Mouse (Mus musculus) myocyte (in vitro differentiated cells): ENCODE measurements around the gene Swap70. TPM values are rescaled to one million over a fixed set of nuclear protein-coding genes. Genes with fewer than 3 reads are reported as not detected.

ENCODE experiments used
- H3K27me3 ChIP-seq: one replicate; pipeline ENCODE4 v1.6.1; 2011; ENCODE audit not compliant: control insufficient read depth, insufficient read depth, insufficient read length
- H3K36me3 ChIP-seq: one replicate; pipeline ENCODE4 v1.6.1; 2011; ENCODE audit not compliant: control insufficient read depth, insufficient read depth
- H3K4me2 ChIP-seq: one replicate; pipeline ENCODE4 v1.6.1; 2011; ENCODE audit warnings: low read depth, control low read depth
- H3K4me3 ChIP-seq: one replicate; pipeline ENCODE4 v1.5.1; 2011; ENCODE audit warnings: mild to moderate bottlenecking, control low read depth, moderate library complexity
- H3K79me2 ChIP-seq: one replicate; pipeline ENCODE4 v1.6.1; 2011; ENCODE audit not compliant: control insufficient read depth, insufficient read depth
- H3ac ChIP-seq: one replicate; pipeline ENCODE4 v1.6.1; 2011; ENCODE audit not compliant: control insufficient read depth, insufficient read length
- CEBPB ChIP-seq: IDR thresholded peaks from 2 replicates; pipeline ENCODE4 v1.6.1; 2011; ENCODE audit warnings: mild to moderate bottlenecking, moderate library complexity; ENCODE audit not compliant: poor library complexity, insufficient read depth, severe bottlenecking
- E2F4 ChIP-seq: IDR thresholded peaks from one replicate; pipeline ENCODE4 v1.6.1; 2011; ENCODE audit warnings: mild to moderate bottlenecking, control low read depth, moderate library complexity; ENCODE audit not compliant: insufficient read depth
- MAX ChIP-seq: IDR thresholded peaks from one replicate; pipeline ENCODE4 v1.6.1; 2011; ENCODE audit warnings: low read depth, mild to moderate bottlenecking, control low read depth
- MYOD1 ChIP-seq, 3 experiments: IDR thresholded peaks; one replicate each; pipeline ENCODE4 v1.6.1; 2011; ENCODE audit warnings: control low read depth in 2 of 3, low read depth in 2 of 3, mild to moderate bottlenecking in 2 of 3, moderate library complexity in 1 of 3; ENCODE audit not compliant: insufficient read length in 2 of 3, control insufficient read depth in 1 of 3
- MYOG ChIP-seq, 3 experiments: IDR thresholded peaks; one replicate each; pipeline ENCODE4 v1.6.1; 2011; ENCODE audit warnings: control low read depth in 2 of 3, low read depth in 2 of 3, mild to moderate bottlenecking in 2 of 3; ENCODE audit not compliant: insufficient read length in 2 of 3, control insufficient read depth in 1 of 3, insufficient read depth in 1 of 3
- POLR2A ChIP-seq: IDR thresholded peaks from one replicate; pipeline ENCODE4 v1.6.1; 2011; ENCODE audit warnings: low read depth, mild to moderate bottlenecking, control low read depth, moderate library complexity; ENCODE audit not compliant: insufficient read length
- POLR2AphosphoS2 ChIP-seq: IDR thresholded peaks from one replicate; pipeline ENCODE4 v1.6.1; 2011; ENCODE audit warnings: low read depth, control low read depth; ENCODE audit not compliant: insufficient read length
- REST ChIP-seq: IDR thresholded peaks from one replicate; pipeline ENCODE4 v1.6.1; 2011; ENCODE audit warnings: mild to moderate bottlenecking, control low read depth, moderate library complexity; ENCODE audit not compliant: insufficient read depth, insufficient read length
- SRF ChIP-seq: IDR thresholded peaks from one replicate; pipeline ENCODE4 v1.6.1; 2011; ENCODE audit warnings: low read depth; ENCODE audit not compliant: control insufficient read depth, insufficient read length
- TCF12 ChIP-seq: IDR thresholded peaks from one replicate; pipeline ENCODE4 v1.6.1; 2011; ENCODE audit warnings: mild to moderate bottlenecking, control low read depth; ENCODE audit not compliant: poor library complexity, insufficient read depth, severe bottlenecking
- TCF3 ChIP-seq: IDR thresholded peaks from one replicate; pipeline ENCODE4 v1.6.1; 2011; ENCODE audit warnings: low read depth, control low read depth; ENCODE audit not compliant: insufficient read length
- USF1 ChIP-seq: IDR thresholded peaks from one replicate; pipeline ENCODE4 v1.6.1; 2011; ENCODE audit warnings: low read depth, mild to moderate bottlenecking, control low read depth, moderate library complexity
- polyA plus RNA-seq: library from polyadenylated mRNA; unstranded; fragments of >200 nt; fragmentation: generic; extraction: Trizol; gene quantifications from one replicate; pipeline ENCODE4 v1.2.1, GENCODE M21; 2012; ENCODE audit warnings: missing spikeins

The Swap70 gene
- polyA plus RNA-seq, 1 experiment = 11.4 TPM

DNA sequence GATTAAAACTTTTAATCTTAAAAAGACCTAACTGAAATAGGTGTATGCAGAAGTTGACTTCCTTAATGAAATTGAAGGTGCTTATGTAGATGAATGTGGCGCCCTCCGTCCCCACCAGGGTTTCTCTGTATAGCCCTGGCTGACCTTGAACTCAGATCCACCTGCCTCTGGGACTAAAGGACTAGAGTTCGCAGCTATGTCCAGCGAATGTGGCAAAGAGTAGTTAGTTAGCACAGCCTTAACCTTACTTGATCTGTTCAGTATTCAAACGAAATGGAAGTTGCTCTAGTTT lies 20.7 kb downstream of the Swap70 start:
- Histone ChIP-seq H3K4me2 (no peak overlapping the region), H3K36me3 (no peaks in the 10 kb centered on the region), H3K79me2 (peaks cover 50% of the 10 kb centered on the region), H3K4me3 (no peak overlapping the region), H3K27me3 (no peaks in the 10 kb centered on the region), H3ac (no peak overlapping the region)
- TF ChIP-seq TCF12 = no peak
- no peak for TF ChIP-seq SRF
- TF ChIP-seq USF1 = no peak
- no peak for TF ChIP-seq REST
- no peak for TF ChIP-seq MYOG (IDR thresholded peaks at IDR 0.05; ENCODE audit: control insufficient read depth in 1 of 3, insufficient read depth in 1 of 3, insufficient read length in 2 of 3, low read depth in 2 of 3)
- no peak for TF ChIP-seq MAX

DNA sequence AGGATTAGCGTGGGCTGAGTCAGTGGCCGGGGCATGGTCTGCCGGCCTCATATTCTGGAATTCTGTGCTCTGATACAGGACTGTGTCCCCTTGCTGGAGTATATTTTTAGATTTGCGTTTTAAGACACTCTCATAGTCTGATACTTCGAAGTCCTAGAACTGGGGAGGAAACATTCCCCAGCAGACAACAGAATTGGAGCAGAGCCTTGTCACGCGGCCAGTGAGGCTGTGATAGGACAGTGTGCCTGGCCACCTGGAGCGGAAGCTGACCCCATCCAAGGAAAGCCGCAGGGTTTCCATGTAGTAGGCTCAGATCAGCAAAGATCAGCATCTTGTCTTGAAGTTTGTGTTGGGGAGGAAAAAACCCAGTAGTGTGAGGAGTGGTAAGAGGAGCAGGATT lies 23.6 kb downstream of the Swap70 start:
- H3K27me3 ChIP-seq = no peaks in the 10 kb centered on the region
- H3K79me2 ChIP-seq = peaks cover 46% of the 10 kb centered on the region
- H3ac ChIP-seq = no peak overlapping the region
- peak overlapping the region; percentile 48 for H3K4me2 ChIP-seq
- no peaks in the 10 kb centered on the region for H3K36me3 ChIP-seq
- no peak overlapping the region for H3K4me3 ChIP-seq
- TF ChIP-seq POLR2AphosphoS2 (no peak), REST (no peak), MAX (no peak), MYOG (IDR thresholded peaks at IDR 0.05; ENCODE audit: control insufficient read depth in 1 of 3, insufficient read depth in 1 of 3, insufficient read length in 2 of 3, low read depth in 2 of 3) (no peak), TCF3 (no peak), E2F4 (no peak), USF1 (no peak), MYOD1 (IDR thresholded peaks at IDR 0.05; ENCODE audit: control insufficient read depth in 1 of 3, insufficient read length in 2 of 3, low read depth in 2 of 3) (no peak), CEBPB (no peak), TCF12 (no peak), SRF (no peak), POLR2A (no peak)

DNA sequence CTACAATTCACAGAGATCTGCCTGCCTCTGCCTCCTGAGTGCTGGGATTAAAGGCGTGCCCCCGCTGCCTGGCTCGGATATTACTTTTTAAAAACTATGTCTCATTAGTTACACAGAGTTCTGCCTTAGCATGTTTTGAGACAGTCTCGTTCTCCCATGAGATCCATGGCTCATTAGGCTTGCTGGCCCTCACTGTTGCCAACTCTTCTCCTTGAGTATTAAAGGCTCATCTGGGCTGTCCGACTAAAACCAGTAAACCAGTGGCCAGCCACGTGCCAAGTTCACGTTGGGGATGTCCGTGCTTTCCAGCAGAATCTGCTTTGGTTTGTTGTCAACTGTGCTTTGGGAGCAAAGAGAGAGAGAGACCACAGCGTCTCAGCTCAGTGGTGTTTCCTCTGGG lies 25.0 kb downstream of the Swap70 start:
- Histone ChIP-seq H3K4me2 (peak overlapping the region; percentile 12), H3K79me2 (peaks cover 42% of the 10 kb centered on the region), H3K4me3 (no peak overlapping the region), H3ac (no peak overlapping the region), H3K27me3 (no peaks in the 10 kb centered on the region), H3K36me3 (no peaks in the 10 kb centered on the region)
- TF ChIP-seq MYOG (IDR thresholded peaks at IDR 0.05; ENCODE audit: control insufficient read depth in 1 of 3, insufficient read depth in 1 of 3, insufficient read length in 2 of 3, low read depth in 2 of 3) = no peak
- no peak for TF ChIP-seq TCF12
- TF ChIP-seq E2F4 = no peak
- TF ChIP-seq SRF = no peak
- no peak for TF ChIP-seq REST
- no peak for TF ChIP-seq MYOD1 (IDR thresholded peaks at IDR 0.05; ENCODE audit: control insufficient read depth in 1 of 3, insufficient read length in 2 of 3, low read depth in 2 of 3)
- TF ChIP-seq CEBPB = no peak
- no peak for TF ChIP-seq POLR2AphosphoS2
- TF ChIP-seq USF1 = no peak
- TF ChIP-seq POLR2A = no peak
- TF ChIP-seq TCF3 = no peak
- no peak for TF ChIP-seq MAX

DNA sequence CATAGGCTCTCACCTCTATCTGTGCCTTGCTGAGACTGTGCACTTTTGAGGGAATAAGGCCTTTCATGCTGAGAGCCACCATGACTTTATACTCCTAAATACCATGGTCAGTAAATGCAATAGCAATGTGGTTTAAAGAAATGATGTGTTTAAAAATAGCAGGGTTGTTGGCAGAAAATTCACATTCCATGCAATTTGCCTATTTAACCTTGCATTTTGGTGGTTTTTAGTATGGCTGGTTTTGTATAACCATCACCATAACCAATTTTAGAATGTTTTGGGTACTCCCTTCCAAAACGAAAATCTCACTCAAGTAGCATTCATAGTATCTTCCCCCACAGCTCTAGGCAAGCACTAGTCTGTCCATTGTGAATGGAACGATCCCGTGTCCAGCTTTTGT lies 26.3 kb downstream of the Swap70 start:
- no peak overlapping the region for H3ac ChIP-seq
- H3K4me2 ChIP-seq = peak overlapping the region; percentile 4
- peaks cover 35% of the 10 kb centered on the region for H3K79me2 ChIP-seq
- no peak overlapping the region for H3K4me3 ChIP-seq
- H3K27me3 ChIP-seq = no peaks in the 10 kb centered on the region
- H3K36me3 ChIP-seq = no peaks in the 10 kb centered on the region
- TF ChIP-seq MAX (no peak), POLR2A (no peak), POLR2AphosphoS2 (no peak), MYOG (IDR thresholded peaks at IDR 0.05; ENCODE audit: control insufficient read depth in 1 of 3, insufficient read depth in 1 of 3, insufficient read length in 2 of 3, low read depth in 2 of 3) (no peak), CEBPB (no peak), TCF12 (no peak), MYOD1 (IDR thresholded peaks at IDR 0.05; ENCODE audit: control insufficient read depth in 1 of 3, insufficient read length in 2 of 3, low read depth in 2 of 3) (no peak), REST (no peak), E2F4 (no peak), USF1 (no peak), SRF (no peak), TCF3 (no peak)

DNA sequence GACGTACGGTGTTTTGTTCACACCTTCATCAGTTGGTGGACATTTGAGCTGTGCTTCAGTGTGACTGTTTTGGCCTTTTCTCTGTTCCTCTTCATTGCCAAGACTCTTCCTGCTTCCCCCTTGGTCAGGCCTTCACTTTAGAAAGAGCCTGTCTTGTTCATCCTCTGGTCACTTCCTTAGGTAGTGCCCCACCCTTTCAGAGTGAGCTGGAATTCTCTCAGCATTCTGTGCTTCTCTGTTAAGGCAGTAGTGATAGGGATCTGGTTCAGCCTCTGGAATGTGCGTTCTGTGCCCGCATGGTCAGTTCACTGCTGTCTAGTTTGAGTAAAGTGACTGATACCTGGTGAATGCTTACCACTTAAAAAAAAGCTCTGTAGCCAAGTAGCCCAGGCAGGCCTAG lies 27.2 kb downstream of the Swap70 start:
- no peaks in the 10 kb centered on the region for H3K27me3 ChIP-seq
- H3K4me2 ChIP-seq = no peak overlapping the region
- H3ac ChIP-seq = no peak overlapping the region
- H3K36me3 ChIP-seq = no peaks in the 10 kb centered on the region
- peaks cover 31% of the 10 kb centered on the region for H3K79me2 ChIP-seq
- TF ChIP-seq SRF (no peak), POLR2AphosphoS2 (no peak), E2F4 (no peak), REST (no peak), TCF12 (no peak), CEBPB (no peak), USF1 (no peak), TCF3 (no peak), MYOD1 (IDR thresholded peaks at IDR 0.05; ENCODE audit: control insufficient read depth in 1 of 3, insufficient read length in 2 of 3, low read depth in 2 of 3) (no peak), MYOG (IDR thresholded peaks at IDR 0.05; ENCODE audit: control insufficient read depth in 1 of 3, insufficient read depth in 1 of 3, insufficient read length in 2 of 3, low read depth in 2 of 3) (no peak), POLR2A (no peak)
- no peak overlapping the region for H3K4me3 ChIP-seq
